Mouse (Mus musculus) activated CD4-positive, CD25-positive, alpha-beta regulatory T cell, adult 4 months (primary cell): Measurements from ENCODE around the gene Echdc2. TPM values are rescaled to one million over a fixed set of nuclear protein-coding genes. Genes with fewer than 3 reads are reported as not detected.

Source experiments
- ATAC-seq: one replicate; pipeline ENCODE4 v1.8.0; 2017
- polyA plus RNA-seq, 2 experiments: library from polyadenylated mRNA; unstranded; fragments of 100-300 nt; shearing (Covaris generic); gene quantifications; one replicate each; pipeline ENCODE4 v1.2.1; 2017

Gene Echdc2
- polyA plus RNA-seq, 2 experiments from 2014 or later = 0.88 to 1.3 TPM

- no peak for ATAC-seq
Observed at GRCm38 (mm10) chr4:108204629-108205028, 39.4 kb downstream of the Echdc2 start.

- no peak for ATAC-seq
Observed at GRCm38 (mm10) chr4:108213023-108213422, 47.8 kb downstream of the Echdc2 start.

- ATAC-seq = no peak
Observed at GRCm38 (mm10) chr4:108217332-108218179, 52.3 kb downstream of the Echdc2 start, which contains the start of gene Zyg11a. Zyg11a (minus strand) TSS chr4:108218048.

GRCm38 (mm10) chr4:108219019-108219418 lies 53.8 kb downstream of the Echdc2 start:
- ATAC-seq = no peak

GRCm38 (mm10) chr4:108222507-108222906 lies 57.3 kb downstream of the Echdc2 start:
- ATAC-seq = no peak

GRCm38 (mm10) chr4:108225341-108225872 lies 60.2 kb downstream of the Echdc2 start:
- no peak for ATAC-seq

Other genes starting within 250 kb of the Echdc2 start
- gene Cpt2, start 241.8 kb upstream of the Echdc2 start, polyA plus RNA-seq = 10 to 100 TPM; 14.2 to 16.7 TPM
- under 1 TPM in 1 of 2 experiments, not detected in 1; 0.17 TPM for gene Slc1a7, start 197.1 kb upstream of the Echdc2 start, polyA plus RNA-seq
- not detected for gene Podn, start 69.0 kb upstream of the Echdc2 start, polyA plus RNA-seq
- gene Scp2, start 20.4 kb upstream of the Echdc2 start, polyA plus RNA-seq = 100 to 1,000 TPM; 304 to 413 TPM
- gene Zyg11a, start 52.6 kb downstream of the Echdc2 start, polyA plus RNA-seq = not detected
- 10 to 100 TPM in 1 of 2 experiments, 1 to 10 TPM in 1; 9.8 to 14.8 TPM for gene Zyg11b, start 135.7 kb downstream of the Echdc2 start, polyA plus RNA-seq
- gene Coa7, start 162.7 kb downstream of the Echdc2 start, polyA plus RNA-seq = 10 to 100 TPM; 26.7 to 34.1 TPM
- not detected for gene Shisal2a, start 217.9 kb downstream of the Echdc2 start, polyA plus RNA-seq
- 1 to 10 TPM; 1.7 to 4.3 TPM for gene Gpx7, start 241.5 kb downstream of the Echdc2 start, polyA plus RNA-seq